Comparison of ENCODE assay signal across 17 mouse cellular contexts in genomic region chr14:76471301-76471700, GRCm38 (mm10). TPM values are rescaled to one million over a fixed set of nuclear protein-coding genes. Genes with fewer than 3 reads are reported as not detected.
DNase-seq lines count a peak whose midpoint lies in the region; ATAC-seq and TF ChIP-seq lines count a peak whose summit lies in the region.
"Had no signal": no experiment of that assay in that cellular context is flagged by ENCODE, and none has a peak within 500 bp of the region (broad histone marks: within the 10 kb centered on the region; RNA-seq: fewer than 3 reads in every experiment).

No protein-coding gene starts in this region.

- H3K4me3 ChIP-seq in forebrain, embryonic 15.5 days: no peak overlapping the region
- H3K4me3 ChIP-seq in forebrain, embryonic 14.5 days (ENCODE audit: low read depth, low read length): no peak overlapping the region
- H3K4me3 ChIP-seq in kidney, adult 2 months (ENCODE audit: insufficient read depth, low read depth, low read length): no peak overlapping the region; the same call in 1 of the 2 replicates
- peak overlapping the region; percentile 53 for H3K4me3 ChIP-seq in testis, adult 2 months (ENCODE audit: control insufficient read depth, low read depth, low read length)
- H3K4me3 ChIP-seq: forebrain, embryonic 12.5 days; left cerebral cortex, adult 2 months; limb, embryonic 13.5 days; liver, embryonic 15.5 days had no signal

- H3K27ac ChIP-seq in forebrain, embryonic 15.5 days (replicated peaks): no peak overlapping the region
- no peak overlapping the region for H3K27ac ChIP-seq in forebrain, embryonic 14.5 days (ENCODE audit: low read depth, low read length)
- H3K27ac ChIP-seq in kidney, adult 2 months (ENCODE audit: insufficient read depth, low read depth, low read length): no peak overlapping the region
- no peak overlapping the region for H3K27ac ChIP-seq in testis, adult 2 months (ENCODE audit: control insufficient read depth, insufficient read depth, low read depth, low read length)
- H3K27ac ChIP-seq: forebrain, embryonic 12.5 days; left cerebral cortex, adult 2 months; liver, embryonic 15.5 days had no signal

- 0 out of 2 replicates have a peak, but pooled peaks have one; percentile 46 for ATAC-seq in forebrain, embryonic 15.5 days (replicated peaks)
- ATAC-seq in forebrain, embryonic 14.5 days: no peak

- H3K4me2 ChIP-seq in forebrain, embryonic 15.5 days (replicated peaks): no peak overlapping the region
- H3K4me2 ChIP-seq in forebrain, embryonic 14.5 days (ENCODE audit: low read length): no peak overlapping the region
- H3K4me2 ChIP-seq: forebrain, embryonic 12.5 days; limb, embryonic 13.5 days; liver, embryonic 15.5 days had no signal

- WGBS in forebrain, embryonic 15.5 days: 82% methylated on average over 19 of the region's 19 CpGs
- WGBS in forebrain, embryonic 14.5 days: 77% methylated on average over 19 of the region's 19 CpGs
- WGBS in kidney, adult 2 months: 53% methylated on average over 19 of the region's 19 CpGs

- no peaks in the 10 kb centered on the region for H3K27me3 ChIP-seq in forebrain, embryonic 15.5 days
- H3K27me3 ChIP-seq in forebrain, embryonic 14.5 days (replicated peaks; ENCODE audit: control insufficient read depth, insufficient read depth, low read length): no peaks in the 10 kb centered on the region
- no peaks in the 10 kb centered on the region for H3K27me3 ChIP-seq in kidney, adult 2 months (replicated peaks; ENCODE audit: control insufficient read depth, insufficient read depth, low read length)
- H3K27me3 ChIP-seq in testis, adult 2 months (ENCODE audit: control insufficient read depth, insufficient read depth, low read length): no peaks in the 10 kb centered on the region
- H3K27me3 ChIP-seq: forebrain, embryonic 12.5 days; limb, embryonic 13.5 days; liver, embryonic 15.5 days had no signal

- H3K9ac ChIP-seq in forebrain, embryonic 15.5 days (replicated peaks): no peak overlapping the region
- H3K9ac ChIP-seq in forebrain, embryonic 14.5 days (ENCODE audit: low read length): no peak overlapping the region
- H3K9ac ChIP-seq: forebrain, embryonic 12.5 days; limb, embryonic 13.5 days; liver, embryonic 15.5 days had no signal

- peaks cover 15% of the 10 kb centered on the region for H3K4me1 ChIP-seq in forebrain, embryonic 15.5 days
- H3K4me1 ChIP-seq in forebrain, embryonic 14.5 days (ENCODE audit: control insufficient read depth, insufficient read depth, low read length): peaks cover 2% of the 10 kb centered on the region; the same call in 1 of the 2 replicates
- H3K4me1 ChIP-seq in kidney, adult 2 months (ENCODE audit: control insufficient read depth, insufficient read depth, low read length): peaks cover 3% of the 10 kb centered on the region; the same call in 1 of the 2 replicates
- peaks cover 13% of the 10 kb centered on the region for H3K4me1 ChIP-seq in testis, adult 2 months (ENCODE audit: control insufficient read depth, insufficient read depth, low read length)
- H3K4me1 ChIP-seq: liver, embryonic 15.5 days had no signal

- DNase-seq in forebrain, embryonic 14.5 days (ENCODE audit: low spot score): no peak
- peak; percentile 22 for DNase-seq in kidney, adult 2 months
- no peak for DNase-seq in kidney, postnatal 14 days
- no peak for DNase-seq in testis, postnatal 10 days (ENCODE audit: low spot score)
- DNase-seq in urinary bladder, postnatal 25 days (ENCODE audit: low spot score): no peak
- no peak for DNase-seq in right cerebral cortex, postnatal 25 days
- DNase-seq: cerebellum, adult 2 months; lung, postnatal 4 days; midbrain, embryonic 14.5 days; right cerebral cortex, postnatal 14 days; thymus, adult 18-20 months had no signal

- TF ChIP-seq CTCF in kidney, adult 2 months (conservative IDR thresholded peaks at IDR 0.05; ENCODE audit: insufficient read depth, insufficient read length, low read depth, low read length): no peak
- TF ChIP-seq CTCF in testis, adult 2 months (IDR thresholded peaks at IDR 0.05; ENCODE audit: control insufficient read depth, insufficient read depth, insufficient replicate concordance, low read depth, low read length): no peak

- H3K9me3 ChIP-seq in forebrain, embryonic 15.5 days: no peaks in the 10 kb centered on the region
- H3K9me3 ChIP-seq in forebrain, embryonic 14.5 days (replicated peaks; ENCODE audit: control insufficient read depth, low read length): no peaks in the 10 kb centered on the region
- H3K9me3 ChIP-seq: forebrain, embryonic 12.5 days; limb, embryonic 13.5 days; liver, embryonic 15.5 days had no signal

- H3K36me3 ChIP-seq in forebrain, embryonic 15.5 days: no peaks in the 10 kb centered on the region
- no peaks in the 10 kb centered on the region for H3K36me3 ChIP-seq in forebrain, embryonic 14.5 days (ENCODE audit: control insufficient read depth, insufficient read depth, low read length)
- H3K36me3 ChIP-seq in kidney, adult 2 months (ENCODE audit: control insufficient read depth, insufficient read depth, low read length): no peaks in the 10 kb centered on the region
- no peaks in the 10 kb centered on the region for H3K36me3 ChIP-seq in testis, adult 2 months (ENCODE audit: control insufficient read depth, insufficient read depth, low read length)
- H3K36me3 ChIP-seq: liver, embryonic 15.5 days had no signal

- TF ChIP-seq POLR2A in kidney, adult 2 months (IDR thresholded peaks at IDR 0.05; ENCODE audit: low read depth, low read length): no peak
- no peak for TF ChIP-seq POLR2A in testis, adult 2 months (IDR thresholded peaks at IDR 0.05; ENCODE audit: control insufficient read depth, low read depth, low read length)

RNA-seq across cellular contexts. Expression of gene Tsc22d1, which starts 56.5 kb away (rescaled TPM):
- 711 and 729 TPM in 2 replicates for polyA plus RNA-seq in forebrain, embryonic 15.5 days (2015; fragmentation: Nextera tagmentation; extraction: Ambion mirVana)
- 854 and 922 TPM in 2 replicates for polyA plus RNA-seq in forebrain, embryonic 14.5 days (2014; fragmentation: Nextera tagmentation; extraction: Ambion mirVana)
- polyA plus RNA-seq in kidney, adult 2 months (2012; rRNA removed): 137 and 153 TPM in 2 replicates
- 174 and 198 TPM in 2 replicates for polyA plus RNA-seq in testis, adult 2 months (2012; rRNA removed)
